Mouse (Mus musculus): Measurements from ENCODE around the gene Spata13. TPM values are rescaled to one million over a fixed set of nuclear protein-coding genes. Genes with fewer than 3 reads are reported as not detected.

The Spata13 gene
- total RNA-seq, 2 experiments from 2014 or later, result 29.9 to 31.4 TPM

- DNase-seq (ENCODE audit: low spot score in 2 of 2), result no peak
Observed at GRCm38 (mm10) chr14:60638159-60638558, 4.4 kb downstream of the Spata13 start.

DNA sequence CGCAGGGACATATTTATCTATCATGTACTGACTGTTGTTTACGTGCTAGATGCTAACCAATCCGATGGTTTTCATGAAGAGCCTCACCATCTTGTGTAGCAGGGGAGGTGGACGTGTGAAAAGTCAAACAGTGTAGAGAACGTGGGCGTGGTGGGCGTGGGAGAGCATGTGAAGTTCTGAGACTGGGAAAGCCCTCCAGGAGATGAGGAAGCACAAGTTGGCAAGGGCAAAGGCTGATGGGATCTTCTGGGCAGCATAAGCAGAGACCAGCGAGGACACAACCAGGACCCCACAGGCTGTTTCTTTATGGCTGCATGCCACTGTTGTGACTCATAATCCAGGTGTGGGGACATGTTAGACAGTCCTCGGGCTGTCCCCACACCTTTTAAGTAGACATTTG, 5.4 kb downstream of the Spata13 start:
- DNase-seq (ENCODE audit: low spot score in 2 of 2), result no peak

DNA sequence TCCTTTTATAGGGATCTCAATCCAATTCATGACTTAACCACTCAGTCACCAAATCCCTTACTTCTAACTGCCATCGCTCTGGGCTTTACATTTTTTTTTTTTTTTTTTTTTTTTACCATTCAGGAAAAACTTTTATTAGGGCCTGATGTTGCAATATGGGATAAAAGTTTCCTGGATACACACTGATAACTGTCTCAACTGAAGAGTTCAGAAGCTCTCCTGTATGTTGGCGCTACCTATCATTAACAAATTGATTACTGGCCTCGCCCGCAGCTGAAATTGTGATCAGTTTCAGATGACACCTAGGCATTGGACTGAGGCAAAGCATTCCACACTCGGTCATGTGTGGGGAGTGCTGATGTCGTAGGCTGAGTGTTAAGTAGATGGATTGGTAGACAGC, 7.3 kb downstream of the Spata13 start:
- DNase-seq (ENCODE audit: low spot score in 2 of 2), result no peak

GRCm38 (mm10) chr14:60642131-60642530, 8.3 kb downstream of the Spata13 start:
- no peak for DNase-seq (ENCODE audit: low spot score in 2 of 2)

GRCm38 (mm10) chr14:60643098-60643870, 9.5 kb downstream of the Spata13 start:
- DNase-seq (ENCODE audit: low spot score in 2 of 2), result no peak

GRCm38 (mm10) chr14:60646373-60646772, 12.6 kb downstream of the Spata13 start:
- DNase-seq (ENCODE audit: low spot score in 2 of 2), result peak in 1 of 2 experiments; percentile 3

- DNase-seq (ENCODE audit: low spot score in 2 of 2), result peak in 1 of 2 experiments; percentile 19
Observed at GRCm38 (mm10) chr14:60647885-60648284, 14.1 kb downstream of the Spata13 start.

- no peak for DNase-seq (ENCODE audit: low spot score in 2 of 2)
Observed at GRCm38 (mm10) chr14:60648956-60649355, 15.2 kb downstream of the Spata13 start.

- DNase-seq (ENCODE audit: low spot score in 2 of 2), result no peak
Observed at GRCm38 (mm10) chr14:60653184-60653583, 19.4 kb downstream of the Spata13 start.

- no peak for DNase-seq (ENCODE audit: low spot score in 2 of 2)
Observed at GRCm38 (mm10) chr14:60653977-60654376, 20.2 kb downstream of the Spata13 start.

DNA sequence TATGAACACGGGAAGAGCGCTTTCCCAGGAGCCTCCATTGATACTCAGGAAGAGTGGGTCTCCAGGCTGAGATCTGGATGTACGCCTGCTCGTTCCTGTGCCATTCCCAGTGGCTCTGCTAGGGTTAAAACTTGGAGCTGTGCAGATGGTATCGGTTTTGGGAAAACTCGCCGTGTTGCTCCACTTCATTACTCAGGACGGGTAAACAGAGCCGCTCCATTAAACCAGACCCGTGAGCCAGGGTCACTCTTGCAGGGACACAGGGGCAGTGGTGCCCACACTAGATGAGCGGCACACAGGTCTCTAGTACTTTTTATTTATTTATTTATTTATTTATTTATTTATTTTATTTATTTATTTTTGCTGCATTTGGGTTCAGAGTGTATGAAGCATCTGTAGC, 20.9 kb downstream of the Spata13 start:
- DNase-seq (ENCODE audit: low spot score in 2 of 2), result no peak

- peak; percentile 72 to 80 for DNase-seq (ENCODE audit: low spot score in 2 of 2)
Observed at GRCm38 (mm10) chr14:60655941-60656700, 22.3 kb downstream of the Spata13 start.

GRCm38 (mm10) chr14:60656701-60657085, 22.9 kb downstream of the Spata13 start:
- no peak for DNase-seq (ENCODE audit: low spot score in 2 of 2)

DNA sequence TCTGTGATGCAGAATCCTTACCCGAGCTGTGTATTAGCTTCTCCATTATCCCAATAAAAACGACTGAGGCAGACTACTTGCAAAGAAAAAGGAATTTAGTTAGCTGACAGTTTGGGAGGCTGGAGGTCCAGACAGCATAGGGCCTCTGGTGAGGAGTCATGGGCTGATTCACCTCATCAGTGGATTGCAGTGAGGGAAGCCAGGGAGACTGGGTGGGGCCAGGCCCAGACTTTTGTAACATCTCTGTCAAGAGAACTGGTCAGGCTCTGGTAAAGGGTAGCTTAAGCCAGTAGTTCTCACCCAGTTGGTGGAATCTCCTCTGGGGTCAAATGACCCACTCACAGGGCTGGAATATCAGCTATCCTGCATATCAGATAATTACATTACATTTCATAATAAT, 24.1 kb downstream of the Spata13 start:
- no peak for DNase-seq (ENCODE audit: low spot score in 2 of 2)

DNA sequence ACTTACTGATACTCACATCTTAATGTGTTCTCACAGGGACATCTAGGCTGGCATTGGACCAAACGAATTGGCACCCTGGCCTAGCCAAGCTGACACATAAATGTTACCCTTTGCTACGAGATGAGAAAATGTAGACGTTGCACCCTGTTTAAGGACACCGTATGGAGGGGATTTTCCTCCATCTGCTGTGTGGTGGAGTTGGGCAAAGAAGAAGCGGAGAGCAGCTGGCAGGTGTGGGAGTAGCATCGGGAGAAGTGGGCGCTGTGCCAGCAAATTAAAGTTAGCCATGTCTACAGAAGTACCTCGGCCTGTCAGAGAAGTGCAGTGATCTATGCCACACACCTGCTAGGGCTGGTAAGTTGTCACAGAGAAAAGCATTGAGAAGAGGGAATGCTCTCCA, 25.7 kb downstream of the Spata13 start:
- DNase-seq (ENCODE audit: low spot score in 2 of 2), result peak; percentile 61 to 70

GRCm38 (mm10) chr14:60660591-60660990, 26.8 kb downstream of the Spata13 start:
- DNase-seq (ENCODE audit: low spot score in 2 of 2), result no peak

DNA sequence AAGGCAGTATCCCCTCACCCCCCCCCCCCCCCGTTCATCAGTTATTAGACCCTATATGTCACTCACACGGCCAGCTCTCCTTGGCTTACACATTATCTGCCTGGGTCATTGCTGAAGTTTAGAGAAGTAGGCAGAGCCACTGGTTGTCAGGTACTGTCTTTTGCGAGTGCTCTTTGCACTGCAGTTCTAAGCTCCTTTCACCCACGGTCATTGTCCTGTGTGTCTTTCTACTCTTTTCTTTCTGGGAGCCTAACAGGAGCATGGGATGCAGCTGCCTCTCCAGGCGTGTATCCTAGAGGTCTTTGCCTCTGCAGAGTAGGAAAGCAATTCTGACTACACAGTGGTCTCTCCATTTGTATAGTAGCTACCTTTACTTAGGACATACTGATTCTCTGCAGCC, 27.5 kb downstream of the Spata13 start:
- no peak for DNase-seq (ENCODE audit: low spot score in 2 of 2)

- DNase-seq (ENCODE audit: low spot score in 2 of 2), result no peak
Observed at GRCm38 (mm10) chr14:60663309-60663940, 29.6 kb downstream of the Spata13 start.

DNA sequence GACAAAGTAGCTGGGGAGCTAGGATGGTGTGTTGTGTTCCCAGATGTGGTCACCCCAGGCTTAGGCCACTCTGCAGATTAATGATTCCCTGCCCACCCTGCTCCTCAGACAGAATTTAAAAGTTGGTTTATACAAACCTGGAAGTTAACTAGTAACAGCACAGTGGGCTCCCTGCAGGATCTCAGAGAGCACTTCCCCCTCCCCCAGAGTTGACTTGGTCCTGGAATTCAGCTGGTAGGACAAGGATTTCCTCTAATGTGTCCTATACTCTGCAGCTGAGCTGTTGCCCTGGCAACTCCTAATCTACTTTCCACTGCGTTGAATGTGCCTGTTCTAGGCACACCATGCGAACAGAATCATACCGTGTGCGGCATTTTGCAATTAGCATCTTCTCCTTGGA, 30.8 kb downstream of the Spata13 start:
- DNase-seq (ENCODE audit: low spot score in 2 of 2), result no peak

- DNase-seq (ENCODE audit: low spot score in 2 of 2), result no peak
Observed at GRCm38 (mm10) chr14:60665263-60665662, 31.5 kb downstream of the Spata13 start.

DNA sequence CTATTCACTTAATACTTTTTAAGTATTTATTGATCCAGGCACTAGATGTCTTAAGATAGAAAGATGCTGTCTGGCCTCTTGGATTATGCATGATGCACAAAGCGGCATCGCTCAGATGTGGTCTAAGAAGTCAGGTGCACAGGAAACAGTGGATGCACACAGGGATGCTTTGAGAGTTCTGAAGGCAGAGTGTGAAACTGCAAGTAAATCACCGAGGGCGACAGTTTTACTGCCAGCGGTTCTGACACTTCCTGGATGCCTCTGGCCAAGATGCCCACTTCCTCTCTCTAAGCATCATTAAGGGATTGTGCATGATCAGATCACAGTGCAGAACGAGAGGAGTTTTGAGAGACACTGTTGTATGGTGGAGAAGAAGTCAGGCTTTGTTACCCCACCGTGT, 32.5 kb downstream of the Spata13 start:
- DNase-seq (ENCODE audit: low spot score in 2 of 2), result no peak

- no peak for DNase-seq (ENCODE audit: low spot score in 2 of 2)
Observed at GRCm38 (mm10) chr14:60670191-60670590, 36.4 kb downstream of the Spata13 start.
